Mouse (Mus musculus): ENCODE results near the gene Pyurf. TPM values are rescaled to one million over a fixed set of nuclear protein-coding genes. Genes with fewer than 3 reads are reported as not detected.

Gene Pyurf
- total and polyA plus RNA-seq, 2 experiments from 2014 or later: 15.0 to 16.8 TPM

- H3K9ac ChIP-seq (replicated peaks; ENCODE audit: low read length): no peak overlapping the region
- no peak overlapping the region for H3K4me2 ChIP-seq (ENCODE audit: low read depth, low read length)
- DNase-seq (ENCODE audit: low spot score) (no peak), ATAC-seq (no peak)
- H3K4me3 ChIP-seq (ENCODE audit: low read length): no peak overlapping the region
- H3K36me3 ChIP-seq (ENCODE audit: insufficient read depth, low read length): no peaks in the 10 kb centered on the region
- no peaks in the 10 kb centered on the region for H3K27me3 ChIP-seq (ENCODE audit: insufficient read depth, low read length)
- no peaks in the 10 kb centered on the region for H3K9me3 ChIP-seq (ENCODE audit: low read length)
- 38% methylated on average over 1 of the region's 1 CpGs for WGBS
- TF ChIP-seq CTCF (IDR thresholded peaks at IDR 0.05; ENCODE audit: low read depth): no peak
- no peaks in the 10 kb centered on the region; the same call in 1 of the 2 replicates for H3K4me1 ChIP-seq (ENCODE audit: insufficient read depth, low read length)
- no peak overlapping the region for H3K27ac ChIP-seq
Measured at GRCm38 (mm10) chr6:57639531-57639930, 52.3 kb downstream of the Pyurf start.

Other genes starting within 250 kb of the Pyurf start
- 11.3 and 12.4 TPM in 2 replicates for gene Ppm1k, start 156.6 kb downstream of the Pyurf start, total RNA-seq (2014; rRNA removed)
- 8.2 and 9.4 TPM in 2 replicates for gene Ppm1k, start 156.6 kb downstream of the Pyurf start, polyA plus RNA-seq (2015; fragmentation: Nextera tagmentation; extraction: Ambion mirVana)
- gene Herc6, start 111.1 kb downstream of the Pyurf start, total RNA-seq (2014; rRNA removed): 0.84 and 3.5 TPM in 2 replicates
- 1.4 and 1.7 TPM in 2 replicates for gene Herc6, start 111.1 kb downstream of the Pyurf start, polyA plus RNA-seq (2015; fragmentation: Nextera tagmentation; extraction: Ambion mirVana)
- gene Lancl2, start 10.5 kb upstream of the Pyurf start, total RNA-seq (2014; rRNA removed): 82.3 and 88.6 TPM in 2 replicates
- 70.5 and 76.8 TPM in 2 replicates for gene Lancl2, start 10.5 kb upstream of the Pyurf start, polyA plus RNA-seq (2015; fragmentation: Nextera tagmentation; extraction: Ambion mirVana)
- gene Vopp1, start 133.1 kb upstream of the Pyurf start, total RNA-seq (2014; rRNA removed): 285 and 293 TPM in 2 replicates
- 137 and 151 TPM in 2 replicates for gene Vopp1, start 133.1 kb upstream of the Pyurf start, polyA plus RNA-seq (2015; fragmentation: Nextera tagmentation; extraction: Ambion mirVana)
- gene Vmn1r21, start 158.3 kb upstream of the Pyurf start, total RNA-seq (2014; rRNA removed): not detected in 2 replicates
- 0.09 TPM in 1 of 2 replicates, not detected in the other for gene Vmn1r21, start 158.3 kb upstream of the Pyurf start, polyA plus RNA-seq (2015; fragmentation: Nextera tagmentation; extraction: Ambion mirVana)
- not detected in 2 replicates for gene Vmn1r22, start 215.9 kb upstream of the Pyurf start, total RNA-seq (2014; rRNA removed)
- not detected in 2 replicates for gene Vmn1r22, start 215.9 kb upstream of the Pyurf start, polyA plus RNA-seq (2015; fragmentation: Nextera tagmentation; extraction: Ambion mirVana)
- not detected in 2 replicates for gene Vmn1r23, start 234.8 kb upstream of the Pyurf start, total RNA-seq (2014; rRNA removed)
- gene Vmn1r23, start 234.8 kb upstream of the Pyurf start, polyA plus RNA-seq (2015; fragmentation: Nextera tagmentation; extraction: Ambion mirVana): not detected in 2 replicates

Data from hindbrain, postnatal 0 days (tissue).